Mouse (Mus musculus) heart, postnatal 4 days (tissue): ENCODE results near the gene Men1. TPM values are rescaled to one million over a fixed set of nuclear protein-coding genes. Genes with fewer than 3 reads are reported as not detected.

Source experiments
- microRNA-seq, 2 experiments: library from miRNA; unstranded; fragments of <30 nt; microRNA quantifications; one replicate each; pipeline ENCODE4 v1.2.0; 2021 to 2022
- total RNA-seq, 2 experiments: library from RNA; stranded (reverse); gene quantifications; 2 replicates each; pipeline ENCODE4 v1.2.3; 2021

Gene Men1
- total RNA-seq, 2 experiments from 2014 or later = 16.6 to 18.5 TPM

Small RNAs within 50 kb of the gene (microRNA-seq; reads per million reads assigned to microRNA genes)
- 1.4 to 2.1 reads per million in 2 experiments for gene Mir6989

Other genes with a start within 250 kb of the Men1 start
- gene Cdca5, start 250.0 kb upstream of the Men1 start, total RNA-seq = 10 to 100 TPM; 12.8 to 14.8 TPM
- under 1 TPM; 0.60 to 0.68 TPM for gene AC131692.1, start 240.6 kb upstream of the Men1 start, total RNA-seq
- gene Naaladl1, start 229.2 kb upstream of the Men1 start, total RNA-seq = under 1 TPM; 0.50 to 0.52 TPM
- 10 to 100 TPM; 17.4 to 17.6 TPM for gene Sac3d1, start 216.3 kb upstream of the Men1 start, total RNA-seq
- 10 to 100 TPM; 13.4 to 13.7 TPM for gene Snx15, start 206.7 kb upstream of the Men1 start, total RNA-seq
- gene Batf2, start 194.0 kb upstream of the Men1 start, total RNA-seq = under 1 TPM; 0.21 to 0.38 TPM
- 10 to 100 TPM; 62.3 to 62.8 TPM for gene Arl2, start 193.4 kb upstream of the Men1 start, total RNA-seq
- gene Majin, start 150.6 kb upstream of the Men1 start, total RNA-seq = not detected
- gene Gpha2, start 108.6 kb upstream of the Men1 start, total RNA-seq = not detected
- 10 to 100 TPM; 30.1 to 30.2 TPM for gene Ppp2r5b, start 99.1 kb upstream of the Men1 start, total RNA-seq
- gene Atg2a, start 93.3 kb upstream of the Men1 start, total RNA-seq = 10 to 100 TPM; 15.9 to 16.2 TPM
- gene Ehd1, start 58.3 kb upstream of the Men1 start, total RNA-seq = 100 to 1,000 TPM in 1 of 2 experiments, 10 to 100 TPM in 1; 97.8 to 114 TPM
- gene Cdc42bpg, start 28.5 kb upstream of the Men1 start, total RNA-seq = 1 to 10 TPM; 8.2 to 10.0 TPM
- gene Map4k2, start 6.2 kb downstream of the Men1 start, total RNA-seq = 10 to 100 TPM; 37.5 to 42.8 TPM
- 100 to 1,000 TPM; 181 to 188 TPM for gene Sf1, start 28.7 kb downstream of the Men1 start, total RNA-seq
- 100 to 1,000 TPM; 455 to 466 TPM for gene Pygm, start 49.4 kb downstream of the Men1 start, total RNA-seq
- gene Rasgrp2, start 64.4 kb downstream of the Men1 start, total RNA-seq = 10 to 100 TPM; 42.6 to 45.1 TPM
- gene Nrxn2, start 83.8 kb downstream of the Men1 start, total RNA-seq = 1 to 10 TPM; 3.5 to 3.7 TPM
- not detected for gene Slc22a12, start 208.1 kb downstream of the Men1 start, total RNA-seq